Mouse (Mus musculus) CH12.LX (cell line): Measurements from ENCODE around the gene Gm7138.
"Not testable (repeated sequence)": the region's sequence is repeated elsewhere in the genome, so short reads cannot be mapped to it uniquely, and the experiment has no call there.

Experiments
- CHD2 ChIP-seq: IDR thresholded peaks from 2 replicates; pipeline ENCODE4 v1.6.1; 2011; ENCODE audit warnings: low read length, improper control_type of control experiment
- CTCF ChIP-seq, 2 experiments: IDR thresholded peaks in 1 of 2; conservative IDR thresholded peaks in 1 of 2; 2 replicates each; pipeline ENCODE4 v1.5.1; 2011 to 2012; ENCODE audit warnings: low read depth in 2 of 2, low read length in 2 of 2, improper control_type of control experiment in 1 of 2, inconsistent platforms in 1 of 2, mild to moderate bottlenecking in 1 of 2, moderate library complexity in 1 of 2
- ELF1 ChIP-seq: IDR thresholded peaks from 2 replicates; pipeline ENCODE4 v1.6.1; 2014; ENCODE audit warnings: low read depth, mild to moderate bottlenecking, inconsistent platforms, low read length, improper control_type of control experiment
- MAX ChIP-seq: IDR thresholded peaks from 2 replicates; pipeline ENCODE4 v1.6.1; 2011; ENCODE audit warnings: low read length, improper control_type of control experiment
- MAZ ChIP-seq: IDR thresholded peaks from 2 replicates; pipeline ENCODE4 v1.6.1; 2012; ENCODE audit warnings: low read depth, mild to moderate bottlenecking, inconsistent platforms, low read length, improper control_type of control experiment, moderate library complexity
- NELFE ChIP-seq: IDR thresholded peaks from 2 replicates; pipeline ENCODE4 v1.6.1; 2011; ENCODE audit warnings: low read depth, low read length, improper control_type of control experiment
- POLR2A ChIP-seq: IDR thresholded peaks from 2 replicates; pipeline ENCODE4 v1.6.1; 2011; ENCODE audit warnings: low read depth, mild to moderate bottlenecking, improper control_type of control experiment, low read length
- POLR2AphosphoS2 ChIP-seq: IDR thresholded peaks from 2 replicates; pipeline ENCODE4 v1.6.1; 2011; ENCODE audit warnings: low read depth, low read length, improper control_type of control experiment

DNA sequence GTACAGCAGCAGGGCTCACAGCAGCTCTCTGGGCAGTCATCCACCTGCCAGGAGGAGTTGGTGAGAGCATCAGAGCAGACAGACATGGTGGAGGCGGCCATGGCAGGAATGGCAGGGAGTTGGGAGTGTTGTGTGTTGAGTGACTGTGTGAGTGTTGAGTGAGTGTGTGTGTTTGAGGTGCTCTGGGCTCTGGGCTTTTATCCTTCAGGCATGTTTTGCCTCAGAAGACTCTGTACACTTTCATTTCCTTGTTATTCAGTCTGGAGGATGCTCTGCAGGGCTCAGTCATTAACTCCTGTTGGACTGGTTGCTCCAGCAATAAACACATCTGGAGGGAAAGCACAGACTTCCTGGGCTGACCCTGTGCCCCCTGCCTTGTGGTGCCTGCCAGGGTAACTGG lies 17.2 kb downstream of the Gm7138 start, which contains the start of gene Gm3233:
- TF ChIP-seq CTCF (conservative IDR thresholded peaks at IDR 0.05 in 1 of 2, IDR thresholded peaks at IDR 0.05 in 1 of 2; ENCODE audit: low read depth in 2 of 2, low read length in 2 of 2); CHD2; MAX; ELF1; POLR2AphosphoS2; POLR2A; NELFE; MAZ: not testable (repeated sequence)
